Mouse (Mus musculus): ENCODE results near the gene Arid3b.
"Not testable (repeated sequence)": the region's sequence is repeated elsewhere in the genome, so short reads cannot be mapped to it uniquely, and the experiment has no call there.

Arid3b gene

DNA sequence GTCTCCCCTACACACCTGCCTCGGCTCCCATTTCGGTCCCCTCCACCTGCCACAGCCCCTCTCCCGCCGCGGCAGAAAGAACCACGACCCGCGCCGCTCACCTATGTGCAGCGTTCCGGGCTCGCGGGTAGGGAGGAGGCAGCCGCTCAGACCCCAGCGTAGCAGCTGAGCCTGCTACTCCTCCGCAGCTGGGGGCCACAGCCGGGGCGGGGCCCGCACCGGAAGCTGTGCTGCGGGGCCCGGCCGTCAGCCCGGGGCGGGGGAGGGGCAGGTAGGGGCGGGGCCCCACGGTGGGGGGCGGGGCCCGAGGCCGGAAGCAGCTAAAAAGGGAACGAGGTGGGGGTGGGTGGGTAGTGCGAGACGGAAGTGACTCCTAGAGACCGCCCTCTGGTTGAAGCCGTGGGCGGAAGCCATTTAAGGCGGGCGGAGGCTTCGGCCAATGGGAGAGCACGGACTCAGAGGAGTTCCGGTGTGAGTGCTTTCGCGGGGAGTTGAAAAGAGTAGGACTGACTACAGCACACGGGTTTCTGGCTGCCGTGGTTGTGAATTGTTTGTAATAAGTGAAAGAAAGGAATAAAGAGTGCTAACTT is at the start of gene Arid3b:
Gene Arid3b, minus strand, starts transcription at position 213 of the 590 bp plus-strand sequence.
- peak; percentile 94 for DNase-seq (ENCODE audit: low spot score)

DNA sequence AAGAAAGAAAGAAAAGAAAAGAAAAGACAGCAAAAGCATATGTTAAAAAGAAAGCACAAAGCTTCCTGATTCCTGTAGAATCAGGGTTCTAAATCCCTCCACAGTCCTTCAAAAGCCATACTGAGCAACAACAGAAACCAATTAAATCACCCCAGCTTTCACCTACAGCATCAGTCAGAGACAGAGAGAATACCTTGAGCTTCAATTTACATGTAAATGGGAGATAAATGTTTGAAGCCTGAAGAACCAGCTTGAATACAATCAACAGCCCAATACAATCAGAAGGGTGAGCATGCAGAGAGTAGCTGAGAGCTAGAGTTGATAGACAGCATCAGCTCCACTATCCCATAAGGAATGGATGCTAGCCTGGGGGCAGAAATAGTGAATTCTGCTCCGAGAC is 46.8 kb upstream of the Arid3b start:
- no peak for DNase-seq (ENCODE audit: low spot score)

DNA sequence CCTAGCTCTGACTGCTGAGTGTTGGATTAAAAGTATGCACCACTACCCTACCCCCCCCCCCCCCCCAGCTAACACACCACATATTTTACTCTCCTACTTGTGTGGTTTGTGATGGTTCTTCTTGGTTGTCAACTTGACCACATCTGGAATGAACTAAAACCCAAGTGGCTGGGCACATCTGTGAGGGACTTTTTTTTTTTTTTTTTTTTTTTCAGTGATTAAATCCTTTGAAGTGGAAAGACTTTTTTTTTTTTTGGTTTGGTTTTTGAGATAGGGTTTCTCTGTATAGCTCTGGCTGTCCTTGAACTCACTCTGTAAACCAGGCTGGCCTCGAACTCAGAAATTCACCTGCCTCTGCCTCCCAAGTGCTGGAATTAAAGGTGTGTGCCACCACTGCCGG is 45.2 kb upstream of the Arid3b start:
- DNase-seq (ENCODE audit: low spot score): not testable (repeated sequence)

DNA sequence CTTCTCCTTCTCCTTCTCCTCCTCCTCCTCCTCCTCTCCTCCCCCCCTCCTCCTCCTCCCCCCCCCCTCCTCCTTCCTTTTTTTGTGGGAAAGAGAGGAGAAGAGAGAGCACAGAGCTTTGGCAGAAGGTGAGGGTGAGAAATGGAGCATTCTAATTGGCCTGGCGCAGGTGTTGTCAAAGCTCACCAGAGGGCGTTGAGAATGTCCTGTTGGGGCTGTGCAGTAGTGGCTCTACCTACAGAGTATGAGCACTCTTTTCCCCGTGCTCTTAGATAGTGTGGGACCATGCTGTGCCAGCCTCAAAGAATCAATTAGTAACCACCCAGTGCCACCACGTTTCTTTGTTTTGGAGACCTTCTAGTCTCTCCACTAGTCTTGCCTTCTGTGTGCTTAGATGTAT is 43.7 kb upstream of the Arid3b start:
- no peak for DNase-seq (ENCODE audit: low spot score)

DNA sequence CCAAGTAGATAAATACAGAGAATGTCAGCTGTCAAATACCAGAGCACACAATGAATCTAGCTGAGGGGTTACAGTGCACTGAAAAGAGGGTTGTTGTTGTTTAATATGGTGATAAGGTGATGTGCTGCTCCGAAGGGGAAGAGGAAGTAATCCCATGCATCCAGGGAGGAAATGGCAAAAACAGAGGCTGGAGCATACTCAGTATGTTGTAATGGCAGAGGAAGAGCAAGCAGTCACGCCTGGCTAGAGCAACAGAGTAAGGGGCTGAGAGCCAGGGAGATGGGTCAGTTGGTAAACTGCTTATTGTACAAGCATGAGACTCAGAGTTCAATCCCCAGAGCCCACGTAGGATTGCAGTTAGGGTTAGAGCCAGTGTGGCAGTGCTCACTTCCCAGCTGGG is 42.6 kb upstream of the Arid3b start:
- no peak for DNase-seq (ENCODE audit: low spot score)

DNA sequence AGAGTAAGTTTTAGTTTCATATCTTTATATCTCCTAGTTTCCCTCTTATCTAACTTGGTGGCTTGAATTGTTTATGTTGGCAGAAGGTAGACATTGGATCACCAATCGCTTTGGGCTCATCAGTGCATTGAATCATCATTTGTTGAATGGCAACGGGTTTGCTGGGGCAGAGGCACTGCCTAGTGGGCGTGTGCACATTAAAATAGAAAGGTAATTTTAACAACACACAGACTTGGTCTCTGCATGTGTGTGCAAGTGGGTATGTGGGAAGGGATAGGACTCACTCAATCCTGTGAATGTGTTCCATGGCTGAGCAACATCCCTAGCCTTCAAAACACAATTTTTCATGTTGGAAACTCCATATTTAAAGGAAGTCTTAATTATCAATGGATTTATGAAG is 38.4 kb upstream of the Arid3b start:
- DNase-seq (ENCODE audit: low spot score): no peak

DNA sequence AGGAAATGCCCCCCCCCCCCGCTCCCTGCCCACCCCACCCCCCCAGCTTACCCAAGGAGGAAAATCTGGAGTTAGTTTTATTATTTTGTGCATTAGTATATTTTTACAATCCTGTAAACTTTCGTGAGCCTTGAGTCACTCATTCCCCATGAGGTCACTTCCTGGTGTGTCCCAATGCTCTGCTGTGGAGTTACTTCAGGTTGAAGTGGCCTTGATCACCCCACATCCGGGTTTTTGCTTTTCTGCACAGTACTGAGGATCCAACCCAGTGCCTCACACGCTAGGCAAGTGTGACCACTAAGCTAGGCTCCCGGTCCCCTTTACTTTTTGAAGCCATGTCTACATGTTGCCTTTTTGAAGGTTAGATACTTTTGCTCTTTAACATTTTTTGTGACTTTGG is 37.5 kb upstream of the Arid3b start:
- DNase-seq (ENCODE audit: low spot score): no peak

DNA sequence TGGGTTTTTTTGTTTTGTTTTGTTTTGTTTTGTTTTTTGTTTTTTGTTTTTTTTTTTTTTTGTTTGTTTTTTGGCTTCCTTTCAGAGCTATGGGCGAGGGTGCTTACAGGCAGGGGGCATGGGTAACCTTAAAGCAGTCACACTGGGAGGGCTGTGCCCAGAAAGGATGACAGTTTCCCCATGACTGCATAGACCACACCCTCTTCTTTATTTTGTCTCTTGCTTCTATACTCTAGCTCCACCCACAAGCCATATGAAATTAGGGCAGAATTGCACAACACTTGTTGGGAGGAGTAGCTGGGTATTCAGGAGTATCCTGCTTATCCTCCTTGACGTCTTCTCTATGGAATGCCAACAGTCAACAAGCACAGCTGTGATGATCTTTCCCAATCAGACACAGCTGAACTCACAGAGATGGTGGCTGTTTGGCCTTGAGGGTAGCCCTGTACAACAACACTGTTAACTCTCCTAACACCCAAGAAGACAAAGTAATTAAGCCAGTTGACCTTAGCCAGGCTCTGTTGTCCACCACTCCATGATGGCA is 33.8 kb upstream of the Arid3b start:
- no peak for DNase-seq (ENCODE audit: low spot score)

DNA sequence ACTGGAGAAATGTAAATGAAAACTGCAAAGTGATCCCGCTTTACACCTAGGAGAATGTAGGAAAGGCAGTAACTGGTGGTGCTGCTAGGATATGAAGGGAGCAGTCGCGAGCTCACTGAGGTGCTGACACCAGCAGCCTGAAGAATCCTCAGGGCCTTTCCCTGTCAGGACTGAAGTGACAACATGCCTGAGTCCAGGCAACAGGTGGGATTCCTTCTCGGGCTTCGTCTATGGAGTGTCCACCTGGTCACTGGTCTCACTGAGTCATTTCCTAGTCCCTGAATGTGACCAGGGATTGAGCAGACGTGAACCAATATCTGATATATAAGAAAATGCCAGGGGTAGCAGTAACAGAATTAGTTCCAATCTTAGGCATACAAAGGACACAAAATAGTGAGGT is 32.2 kb upstream of the Arid3b start:
- DNase-seq (ENCODE audit: low spot score): no peak

DNA sequence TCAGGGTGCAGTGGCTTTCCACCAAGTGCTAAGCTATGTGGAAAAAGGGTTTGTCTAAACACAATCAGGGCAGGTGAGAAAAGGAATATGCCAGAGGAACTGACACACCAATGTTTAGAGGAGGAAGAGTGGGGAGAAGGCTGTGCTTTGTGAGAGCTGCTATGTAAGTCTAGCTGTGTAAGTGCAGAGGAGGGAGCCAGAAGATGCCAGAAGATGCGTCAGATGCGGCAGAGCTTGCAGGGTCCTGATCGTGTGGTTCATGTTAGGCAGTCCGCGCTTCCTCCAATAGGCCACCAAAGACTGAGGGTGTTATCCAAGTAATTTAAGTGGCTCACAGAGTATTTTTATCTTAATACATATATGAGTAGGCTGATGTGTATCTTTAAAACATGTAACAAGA is 31.3 kb upstream of the Arid3b start:
- DNase-seq (ENCODE audit: low spot score): no peak

DNA sequence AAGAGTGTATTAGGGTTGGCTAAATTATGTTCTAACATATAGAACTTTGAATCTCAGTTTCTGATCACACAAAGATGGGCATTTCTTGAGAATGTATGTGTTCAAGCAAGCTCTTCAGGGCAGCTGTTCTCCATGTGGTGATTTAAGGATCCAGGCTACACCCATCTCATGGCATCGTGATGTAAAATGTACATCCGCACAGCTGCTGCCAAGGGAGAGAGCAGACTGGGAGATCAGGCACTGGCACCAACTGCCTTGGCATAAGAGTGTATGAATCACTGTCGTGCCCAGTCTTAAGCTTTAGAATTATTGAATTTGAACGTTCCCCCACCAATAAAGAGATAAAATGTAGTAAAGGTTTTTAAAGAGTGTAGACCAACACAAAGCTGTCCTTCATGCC is 30.6 kb upstream of the Arid3b start:
- DNase-seq (ENCODE audit: low spot score): no peak

DNA sequence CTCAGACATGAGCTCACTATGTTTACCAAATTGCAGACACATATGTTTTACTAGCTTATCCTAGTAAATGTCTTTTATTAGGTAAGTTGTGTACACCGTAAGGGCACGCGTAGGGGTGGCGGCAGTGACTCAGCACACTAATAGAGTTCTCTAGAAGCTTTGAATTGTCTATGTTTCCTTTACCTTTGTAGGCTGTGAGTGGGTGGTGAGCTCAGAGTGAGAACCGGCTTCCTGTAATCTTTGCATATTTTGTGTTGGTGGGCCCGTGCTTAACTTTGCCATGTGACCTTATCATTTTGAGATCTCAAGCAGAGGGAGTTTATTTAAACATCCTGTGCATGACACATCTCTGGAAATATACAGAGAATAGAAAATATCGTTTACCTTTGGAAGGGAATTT is 29.9 kb upstream of the Arid3b start:
- no peak for DNase-seq (ENCODE audit: low spot score)

DNA sequence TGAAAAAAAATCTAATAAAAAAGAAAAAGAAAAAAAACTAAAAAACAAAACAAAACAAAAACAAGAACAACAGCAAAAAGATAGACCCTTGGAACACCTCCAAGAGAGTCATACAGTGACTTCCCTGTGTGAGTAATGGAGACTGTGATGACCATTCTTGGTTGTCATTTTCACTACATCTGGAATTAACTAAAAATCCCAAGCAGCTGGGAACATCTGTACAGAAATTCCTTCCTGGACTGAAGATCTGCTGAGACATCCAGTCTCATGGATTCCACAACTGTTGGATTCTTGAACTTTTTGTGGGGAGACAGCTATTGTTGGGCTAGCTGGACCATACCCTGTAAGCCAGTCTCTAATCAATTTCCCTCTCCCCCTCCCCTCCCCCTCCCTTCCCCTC is 27.7 kb upstream of the Arid3b start:
- no peak for DNase-seq (ENCODE audit: low spot score)

DNA sequence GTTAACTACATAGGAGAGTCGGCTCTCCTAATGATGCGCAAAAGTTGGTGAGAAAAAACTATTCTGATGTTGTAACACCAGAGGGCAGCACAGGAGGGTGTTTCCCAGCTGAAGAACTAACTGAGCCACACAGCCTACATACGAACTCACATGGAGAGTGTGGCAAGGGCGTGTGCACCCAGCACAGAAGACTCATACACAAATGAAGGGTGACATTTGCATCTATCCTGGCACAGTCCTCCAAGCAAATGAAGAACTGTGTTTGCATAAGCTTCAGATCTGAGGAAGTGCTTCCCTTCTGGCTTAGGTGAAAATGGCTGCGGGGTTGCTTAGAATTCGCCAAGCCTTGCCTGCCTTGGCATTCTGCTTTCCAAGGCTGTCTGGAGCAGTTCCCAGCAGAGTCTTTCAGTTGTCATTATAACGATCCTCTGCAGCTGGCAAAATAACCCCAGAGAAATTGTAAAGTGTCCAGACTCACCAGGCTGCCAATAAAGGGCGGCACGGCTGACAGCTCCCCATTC is 25.4 kb upstream of the Arid3b start:
- peak; percentile 61 for DNase-seq (ENCODE audit: low spot score)

DNA sequence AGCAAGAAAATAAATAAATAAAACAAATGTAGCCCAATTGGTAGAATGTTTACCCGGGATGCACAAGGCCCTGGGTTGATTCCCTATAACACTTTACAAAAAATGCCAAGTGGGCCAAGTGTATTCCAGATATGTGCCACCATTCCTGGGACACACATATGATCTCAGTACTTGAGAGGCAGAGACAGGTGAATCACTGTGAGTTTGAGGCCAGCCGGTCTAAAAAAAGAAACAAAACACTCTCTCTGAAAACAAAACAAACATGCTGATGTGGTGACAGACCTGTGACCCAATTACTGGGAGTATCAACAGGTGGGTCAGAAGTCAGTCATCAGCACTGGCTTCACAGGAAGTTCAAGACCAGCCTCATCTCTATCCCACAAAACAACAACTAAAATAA is 19.9 kb upstream of the Arid3b start:
- no peak for DNase-seq (ENCODE audit: low spot score)

DNA sequence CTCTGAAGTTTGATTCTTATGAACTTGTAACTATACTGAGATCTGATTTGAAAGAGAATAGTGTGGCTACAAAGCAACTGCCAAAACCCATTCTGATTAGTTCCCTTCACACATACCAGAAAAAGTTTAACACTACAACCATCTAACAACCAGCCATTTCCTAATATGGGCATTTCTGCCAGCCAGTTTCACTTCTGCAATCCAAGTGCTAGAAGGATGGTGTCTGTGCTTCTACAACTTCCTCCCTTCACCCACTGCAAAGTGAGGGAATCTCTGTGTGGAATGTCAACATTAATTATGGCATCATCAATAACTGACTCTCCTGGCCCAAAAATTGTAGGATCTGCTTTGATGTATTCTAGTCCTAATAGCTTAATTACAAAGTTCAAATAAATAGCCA is 17.7 kb upstream of the Arid3b start:
- no peak for DNase-seq (ENCODE audit: low spot score)

DNA sequence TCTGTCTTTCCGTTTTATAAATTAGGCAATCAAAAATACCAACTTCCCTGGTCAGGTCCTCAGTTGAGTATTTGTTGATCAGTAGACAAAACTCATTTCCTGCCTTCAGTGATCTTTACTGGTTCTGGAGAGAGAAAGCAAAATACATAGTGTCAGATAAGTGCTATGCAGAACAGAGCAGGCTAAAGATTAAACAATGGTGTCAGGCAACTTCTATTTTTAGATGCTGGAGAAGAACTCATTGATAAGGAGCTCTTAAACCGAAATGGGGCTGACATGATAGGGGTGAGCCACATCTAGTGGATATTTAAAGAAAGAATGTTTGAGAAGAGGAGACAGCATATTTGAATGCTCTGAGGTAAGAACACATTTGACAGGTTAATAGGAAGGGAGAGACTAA is 2.4 kb upstream of the Arid3b start:
- no peak for DNase-seq (ENCODE audit: low spot score)

DNA sequence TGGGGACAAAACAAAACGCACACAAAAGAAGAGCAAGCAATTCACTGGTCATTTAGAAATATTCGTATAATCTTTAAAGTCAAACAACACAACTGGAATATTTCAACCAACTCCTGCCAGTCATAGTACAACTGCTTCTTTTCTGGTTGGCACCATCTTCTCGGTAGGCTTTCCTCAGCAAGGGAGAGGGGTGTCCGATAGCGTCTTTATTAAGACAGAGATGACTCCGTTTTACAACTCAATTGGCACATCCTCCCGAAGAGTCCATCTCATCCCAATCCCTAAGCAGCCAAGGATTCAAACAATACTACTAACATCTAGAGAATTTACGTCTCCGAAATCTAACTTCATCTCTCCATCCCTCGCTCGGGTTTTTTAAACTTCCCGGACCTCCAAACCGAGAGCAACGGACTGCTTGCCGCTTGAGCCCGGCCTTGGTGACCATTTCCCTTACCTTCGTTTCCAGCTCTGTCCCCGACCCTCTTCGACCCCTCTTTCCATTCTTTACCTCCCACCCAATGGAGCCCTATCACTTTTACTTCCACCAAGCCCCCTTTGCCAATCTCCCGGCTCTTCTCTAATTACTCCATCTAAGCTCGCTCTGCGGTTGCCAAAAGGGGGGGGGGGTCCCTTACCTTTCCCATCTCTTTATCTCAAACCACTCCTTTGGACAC is 615 bp downstream of the Arid3b start:
- peak; percentile 22 for DNase-seq (ENCODE audit: low spot score)

DNA sequence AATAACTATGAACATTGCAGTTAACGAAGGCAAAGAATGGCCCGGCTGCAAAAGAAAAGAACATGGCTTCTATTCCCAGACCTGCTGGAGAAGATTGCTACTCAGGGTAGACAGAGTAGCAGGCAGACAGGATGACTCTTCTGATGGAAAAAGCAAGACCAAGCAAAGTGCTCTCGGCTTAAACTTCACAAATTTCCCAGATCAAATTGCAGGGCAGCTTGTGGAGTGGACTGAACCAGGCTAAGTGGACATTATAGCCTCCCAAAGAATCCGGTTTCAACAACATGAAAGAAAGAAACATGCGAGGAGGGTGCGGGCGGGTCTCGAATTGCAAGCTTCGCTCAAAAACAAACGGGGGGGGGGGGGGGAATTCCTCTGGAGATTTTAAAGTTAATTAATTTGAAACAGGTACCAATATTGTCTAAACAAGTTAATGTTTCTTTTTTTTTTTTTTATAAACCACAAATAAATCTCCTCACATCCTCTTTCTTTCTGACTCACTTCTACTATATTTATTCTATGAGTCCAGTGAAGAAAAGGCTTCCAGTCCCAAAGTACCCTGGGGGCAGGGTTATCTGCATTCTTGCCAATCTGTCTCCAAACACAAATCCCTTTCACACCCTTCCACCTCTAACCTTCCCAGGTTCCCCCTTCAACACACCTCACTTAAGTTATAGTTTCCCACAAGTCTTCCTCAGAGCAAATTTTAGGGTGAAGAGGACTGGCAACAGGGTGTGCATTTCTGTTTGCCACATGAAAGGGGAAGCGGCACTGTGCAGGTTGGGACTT is 1.8 kb downstream of the Arid3b start:
- DNase-seq (ENCODE audit: low spot score): no peak

DNA sequence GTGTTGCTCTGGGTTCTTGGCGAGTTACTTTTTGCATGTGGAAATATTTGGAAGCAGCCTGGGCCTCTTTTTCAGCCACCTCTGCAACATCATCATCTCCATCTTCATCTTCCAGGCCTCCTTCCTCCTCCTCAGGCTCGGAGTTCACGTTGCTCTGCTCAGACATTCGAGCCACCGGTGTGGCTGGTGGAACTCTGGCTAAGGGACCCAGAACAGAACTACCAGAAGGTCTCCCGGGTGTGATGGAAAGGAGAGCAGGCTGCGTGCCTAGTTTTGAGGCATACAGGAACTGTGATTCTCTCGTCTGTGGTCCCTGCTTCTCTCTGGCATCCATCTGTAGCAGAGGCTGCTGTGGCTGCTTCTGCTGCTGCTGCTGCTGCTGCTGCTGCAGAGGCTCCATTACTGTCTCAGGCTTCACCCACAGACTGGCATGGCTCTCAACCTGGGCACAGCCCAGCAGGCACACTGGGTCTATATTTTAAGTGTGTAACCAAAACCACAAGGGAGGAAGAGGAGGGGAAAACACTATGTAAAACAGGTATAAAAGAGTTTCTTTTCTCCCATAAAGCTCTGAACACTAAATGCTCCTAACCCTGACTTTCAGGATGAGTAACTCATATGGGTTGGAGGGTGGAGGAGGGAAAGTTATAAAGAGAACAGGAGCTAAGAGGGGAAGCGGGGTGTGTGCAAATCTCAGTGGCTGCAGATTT is 2.7 kb downstream of the Arid3b start:
- no peak for DNase-seq (ENCODE audit: low spot score)

DNA sequence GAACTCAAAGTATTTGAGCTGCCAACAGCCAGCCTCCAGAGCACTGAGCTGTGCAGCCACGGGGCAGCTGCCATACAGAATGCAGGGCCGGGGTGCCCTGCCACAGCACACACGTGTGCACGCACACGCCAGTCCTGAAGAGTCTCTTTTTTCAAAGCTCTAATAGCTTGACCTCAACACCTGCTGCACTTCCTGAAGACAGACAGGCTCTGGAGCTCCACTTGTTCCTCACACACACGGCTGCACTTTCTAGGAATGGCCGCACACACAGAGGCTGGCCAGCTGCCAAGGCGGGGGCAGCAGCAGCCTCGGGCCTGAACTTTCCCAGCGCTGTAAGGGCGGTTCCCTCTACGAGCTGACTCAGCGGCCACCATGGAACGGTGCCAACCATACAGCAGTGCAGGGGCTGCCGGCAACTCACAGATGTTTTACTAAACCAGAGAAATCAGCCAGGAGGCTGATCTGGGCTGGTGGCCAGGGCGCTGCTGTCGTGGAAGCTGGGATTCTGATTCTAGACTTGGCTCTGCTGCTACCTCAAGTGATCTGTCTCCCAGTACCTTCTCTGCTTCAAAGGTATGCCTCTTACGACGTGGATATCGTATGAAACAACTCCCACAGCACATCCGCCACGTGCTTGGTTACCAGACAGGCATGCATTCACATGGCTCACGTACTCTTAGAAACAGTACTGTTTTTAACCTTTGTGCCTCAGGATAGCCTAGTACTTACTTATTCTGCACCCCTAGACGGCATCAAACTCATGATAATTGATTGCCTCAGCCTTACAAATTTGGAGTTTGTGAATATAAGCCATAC is 5.1 kb downstream of the Arid3b start:
- peak; percentile 98 for DNase-seq (ENCODE audit: low spot score)

All from MN1 (cell line).